Mouse (Mus musculus): ENCODE results near the gene Frs3. TPM values are rescaled to one million over a fixed set of nuclear protein-coding genes. Genes with fewer than 3 reads are reported as not detected.

Frs3 gene
- polyA plus RNA-seq, 1 experiment from 2014 or later: 49.0 TPM

GRCm38 (mm10) chr17:47694503-47695336 is 5.9 kb downstream of the Frs3 start, which contains the start of gene Prickle4:
Gene Prickle4 (minus strand): TSS chr17:47694736.
- peak; percentile 93 for ATAC-seq (replicated peaks)
- Histone ChIP-seq H3K4me1 (peaks cover 20% of the 10 kb centered on the region), H3K4me2 (peak within 1 kb of the TSS; percentile 90), H3K27ac (peak within 1 kb of the TSS; percentile 81), H3K27me3 (replicated peaks) (no peaks in the 10 kb centered on the region), H3K9ac (peak within 1 kb of the TSS; percentile 86), H3K36me3 (replicated peaks) (no peaks in the 10 kb centered on the region), H3K4me3 (peak within 1 kb of the TSS; percentile 84), H3K9me3 (no peaks in the 10 kb centered on the region)
- under 1% methylated on average over 78 of the region's 82 CpGs for WGBS

- WGBS: under 1% methylated on average over 23 of the region's 23 CpGs
- H3K27me3 ChIP-seq (replicated peaks): no peaks in the 10 kb centered on the region
- no peaks in the 10 kb centered on the region for H3K9me3 ChIP-seq
- peak overlapping the region; percentile 84 for H3K4me3 ChIP-seq
- peak overlapping the region; percentile 90 for H3K4me2 ChIP-seq
- peak overlapping the region; percentile 81 for H3K27ac ChIP-seq
- H3K36me3 ChIP-seq (replicated peaks): no peaks in the 10 kb centered on the region
- peak overlapping the region; percentile 86 for H3K9ac ChIP-seq
- peaks cover 16% of the 10 kb centered on the region for H3K4me1 ChIP-seq
- no peak for ATAC-seq (replicated peaks)
Measured at GRCm38 (mm10) chr17:47695337-47695710, 6.5 kb downstream of the Frs3 start.

GRCm38 (mm10) chr17:47698156-47698555 is 9.3 kb downstream of the Frs3 start:
- no peaks in the 10 kb centered on the region for H3K27me3 ChIP-seq (replicated peaks)
- H3K4me1 ChIP-seq: peaks cover 22% of the 10 kb centered on the region
- no peaks in the 10 kb centered on the region for H3K9me3 ChIP-seq
- H3K36me3 ChIP-seq (replicated peaks): no peaks in the 10 kb centered on the region
- H3K9ac ChIP-seq: no peak overlapping the region
- no peak for ATAC-seq (replicated peaks)
- H3K4me2 ChIP-seq: no peak overlapping the region
- 91% methylated on average over 10 of the region's 10 CpGs for WGBS
- no peak overlapping the region for H3K4me3 ChIP-seq
- H3K27ac ChIP-seq: no peak overlapping the region

GRCm38 (mm10) chr17:47699055-47699454 is 10.2 kb downstream of the Frs3 start:
- Histone ChIP-seq H3K36me3 (replicated peaks) (0 out of 2 replicates have a peak, but pooled peaks cover 5% of the 10 kb centered on the region), H3K27me3 (replicated peaks) (no peaks in the 10 kb centered on the region), H3K4me1 (peaks cover 17% of the 10 kb centered on the region), H3K9me3 (no peaks in the 10 kb centered on the region), H3K4me2 (no peak overlapping the region), H3K4me3 (no peak overlapping the region), H3K27ac (no peak overlapping the region), H3K9ac (no peak overlapping the region)
- ATAC-seq (replicated peaks): no peak
- 86% methylated on average over 2 of the region's 2 CpGs for WGBS

- no peak overlapping the region for H3K9ac ChIP-seq
- H3K27me3 ChIP-seq (replicated peaks): no peaks in the 10 kb centered on the region
- H3K4me3 ChIP-seq: no peak overlapping the region
- H3K4me1 ChIP-seq: 0 out of 2 replicates have a peak, but pooled peaks cover 6% of the 10 kb centered on the region
- H3K27ac ChIP-seq: 0 out of 2 replicates have a peak overlapping the region, but pooled peaks have one; percentile 4
- 71% methylated on average over 9 of the region's 9 CpGs for WGBS
- H3K36me3 ChIP-seq (replicated peaks): 0 out of 2 replicates have a peak, but pooled peaks cover 5% of the 10 kb centered on the region
- H3K9me3 ChIP-seq: no peaks in the 10 kb centered on the region
- peak; percentile 37; the same call in 1 of the 2 replicates for ATAC-seq (replicated peaks)
- no peak overlapping the region for H3K4me2 ChIP-seq
Measured at GRCm38 (mm10) chr17:47701793-47702192, 13.0 kb downstream of the Frs3 start.

GRCm38 (mm10) chr17:47702548-47703345 is 13.9 kb downstream of the Frs3 start:
- no peaks in the 10 kb centered on the region for H3K27me3 ChIP-seq (replicated peaks)
- no peak overlapping the region for H3K4me2 ChIP-seq
- no peaks in the 10 kb centered on the region for H3K9me3 ChIP-seq
- WGBS: 49% methylated on average over 28 of the region's 28 CpGs
- ATAC-seq (replicated peaks): 0 out of 2 replicates have a peak, but pooled peaks have one; percentile 9
- H3K9ac ChIP-seq: no peak overlapping the region
- H3K27ac ChIP-seq: no peak overlapping the region
- H3K36me3 ChIP-seq (replicated peaks): 0 out of 2 replicates have a peak, but pooled peaks cover 5% of the 10 kb centered on the region
- no peak overlapping the region for H3K4me3 ChIP-seq
- 0 out of 2 replicates have a peak, but pooled peaks cover 6% of the 10 kb centered on the region for H3K4me1 ChIP-seq

GRCm38 (mm10) chr17:47703556-47703955 is 14.7 kb downstream of the Frs3 start:
- Histone ChIP-seq H3K27me3 (replicated peaks) (no peaks in the 10 kb centered on the region), H3K4me2 (no peak overlapping the region), H3K4me1 (0 out of 2 replicates have a peak, but pooled peaks cover 6% of the 10 kb centered on the region), H3K27ac (no peak overlapping the region), H3K36me3 (replicated peaks) (0 out of 2 replicates have a peak, but pooled peaks cover 5% of the 10 kb centered on the region), H3K9ac (no peak overlapping the region), H3K4me3 (no peak overlapping the region), H3K9me3 (no peaks in the 10 kb centered on the region)
- no peak for ATAC-seq (replicated peaks)
- 34% methylated on average over 20 of the region's 20 CpGs for WGBS

GRCm38 (mm10) chr17:47704692-47705091 is 15.9 kb downstream of the Frs3 start:
- 84% methylated on average over 4 of the region's 4 CpGs for WGBS
- H3K9me3 ChIP-seq: no peaks in the 10 kb centered on the region
- H3K4me1 ChIP-seq: 0 out of 2 replicates have a peak, but pooled peaks cover 6% of the 10 kb centered on the region
- H3K4me2 ChIP-seq: no peak overlapping the region
- no peaks in the 10 kb centered on the region for H3K27me3 ChIP-seq (replicated peaks)
- 0 out of 2 replicates have a peak, but pooled peaks cover 5% of the 10 kb centered on the region for H3K36me3 ChIP-seq (replicated peaks)
- H3K27ac ChIP-seq: no peak overlapping the region
- no peak overlapping the region for H3K4me3 ChIP-seq
- no peak for ATAC-seq (replicated peaks)
- no peak overlapping the region for H3K9ac ChIP-seq

- Histone ChIP-seq H3K4me3 (no peak overlapping the region), H3K4me1 (0 out of 2 replicates have a peak, but pooled peaks cover 6% of the 10 kb centered on the region), H3K36me3 (replicated peaks) (0 out of 2 replicates have a peak, but pooled peaks cover 5% of the 10 kb centered on the region), H3K4me2 (no peak overlapping the region), H3K9ac (no peak overlapping the region), H3K27me3 (replicated peaks) (no peaks in the 10 kb centered on the region), H3K9me3 (no peaks in the 10 kb centered on the region), H3K27ac (no peak overlapping the region)
- ATAC-seq (replicated peaks): no peak
- 70% methylated on average over 1 of the region's 1 CpGs for WGBS
Measured at GRCm38 (mm10) chr17:47706196-47706595, 17.4 kb downstream of the Frs3 start.

- Histone ChIP-seq H3K27ac (no peak overlapping the region), H3K36me3 (replicated peaks) (0 out of 2 replicates have a peak, but pooled peaks cover 5% of the 10 kb centered on the region)
Measured at GRCm38 (mm10) chr17:47707961-47708360, 19.1 kb downstream of the Frs3 start.

GRCm38 (mm10) chr17:47708972-47709371 is 20.1 kb downstream of the Frs3 start:
- H3K4me1 ChIP-seq: no peaks in the 10 kb centered on the region
- no peak overlapping the region for H3K9ac ChIP-seq
- H3K4me2 ChIP-seq: no peak overlapping the region
- 85% methylated on average over 4 of the region's 4 CpGs for WGBS
- no peaks in the 10 kb centered on the region for H3K9me3 ChIP-seq
- no peak for ATAC-seq (replicated peaks)
- H3K4me3 ChIP-seq: no peak overlapping the region
- H3K36me3 ChIP-seq (replicated peaks): no peaks in the 10 kb centered on the region
- H3K27me3 ChIP-seq (replicated peaks): no peaks in the 10 kb centered on the region
- no peak overlapping the region for H3K27ac ChIP-seq

More at GRCm38 (mm10) chr17:47707961-47708360, 19.1 kb downstream of the Frs3 start:
- 87% methylated on average over 3 of the region's 3 CpGs for WGBS
- H3K9me3 ChIP-seq: no peaks in the 10 kb centered on the region
- ATAC-seq (replicated peaks): no peak
- H3K4me2 ChIP-seq: no peak overlapping the region
- H3K9ac ChIP-seq: no peak overlapping the region
- no peaks in the 10 kb centered on the region for H3K4me1 ChIP-seq
- H3K4me3 ChIP-seq: no peak overlapping the region
- H3K27me3 ChIP-seq (replicated peaks): no peaks in the 10 kb centered on the region

- Histone ChIP-seq H3K9me3 (no peaks in the 10 kb centered on the region), H3K36me3 (replicated peaks) (no peaks in the 10 kb centered on the region), H3K4me2 (no peak overlapping the region), H3K4me3 (no peak overlapping the region), H3K9ac (no peak overlapping the region), H3K27ac (no peak overlapping the region), H3K4me1 (no peaks in the 10 kb centered on the region), H3K27me3 (replicated peaks) (no peaks in the 10 kb centered on the region)
- WGBS: 76% methylated on average over 3 of the region's 3 CpGs
- ATAC-seq (replicated peaks): no peak
Measured at GRCm38 (mm10) chr17:47710036-47710435, 21.2 kb downstream of the Frs3 start.

Data from midbrain, embryonic 15.5 days (tissue).